Mouse (Mus musculus): ENCODE data around the gene Praf2. TPM values are rescaled to one million over a fixed set of nuclear protein-coding genes. Genes with fewer than 3 reads are reported as not detected.
A peak's percentile ranks its signal among the peaks of the same experiment; 100 is the strongest.

Gene Praf2
- polyA plus RNA-seq, 1 experiment from 2014 or later, result 139 TPM

DNA sequence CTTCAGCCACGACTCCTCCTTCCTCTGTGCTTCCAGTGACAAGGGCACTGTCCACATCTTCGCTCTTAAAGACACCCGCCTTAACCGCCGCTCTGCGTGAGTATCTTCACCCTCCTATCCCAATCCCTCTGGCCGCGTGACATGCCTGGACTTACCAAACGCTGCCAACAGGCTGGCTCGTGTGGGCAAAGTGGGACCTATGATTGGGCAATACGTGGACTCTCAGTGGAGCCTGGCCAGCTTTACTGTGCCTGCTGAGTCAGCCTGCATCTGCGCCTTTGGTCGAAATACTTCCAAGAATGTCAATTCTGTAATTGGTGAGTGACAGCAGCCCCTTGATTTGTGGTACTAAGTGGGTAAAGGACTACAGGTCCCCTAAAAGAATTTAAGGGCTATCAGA is 1.1 kb upstream of the Praf2 start:
- Histone ChIP-seq H3K27ac (ENCODE audit: low read length) (no peak overlapping the region), H3K9me3 (replicated peaks; ENCODE audit: control insufficient read depth, low read length, poor library complexity, severe bottlenecking) (no peaks in the 10 kb centered on the region), H3K4me2 (ENCODE audit: low read length) (no peak overlapping the region), H3K4me3 (ENCODE audit: low read depth, low read length) (no peak overlapping the region), H3K36me3 (ENCODE audit: control insufficient read depth, insufficient read depth, low read length) (no peaks in the 10 kb centered on the region), H3K4me1 (ENCODE audit: control insufficient read depth, insufficient read depth, low read length) (peaks cover 12% of the 10 kb centered on the region), H3K9ac (ENCODE audit: low read depth, low read length) (no peak overlapping the region), H3K27me3 (ENCODE audit: control insufficient read depth, insufficient read depth, low read depth, low read length) (no peaks in the 10 kb centered on the region)
- no peak for ATAC-seq
- WGBS, result 91% methylated on average over 13 of the region's 13 CpGs

DNA sequence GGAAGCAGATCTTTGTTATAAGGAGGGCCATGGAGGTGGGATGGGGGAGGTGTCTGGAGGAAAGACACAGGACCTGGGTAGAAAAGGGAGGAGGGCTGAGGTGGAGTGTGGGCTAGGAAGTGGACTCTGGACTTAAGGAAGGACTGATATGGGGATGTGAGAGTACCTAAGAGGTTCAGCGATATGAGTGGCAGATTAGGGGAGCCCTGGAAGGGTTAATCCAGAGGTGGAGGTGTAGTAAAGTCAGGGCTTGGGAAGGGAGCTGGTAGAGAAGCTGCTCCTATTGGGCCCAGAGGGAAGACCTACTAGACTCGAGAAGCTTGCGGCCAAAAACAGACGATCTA is 655 bp downstream of the Praf2 start:
- WGBS, result 28% methylated on average over 4 of the region's 4 CpGs
- no peaks in the 10 kb centered on the region for H3K27me3 ChIP-seq (ENCODE audit: control insufficient read depth, insufficient read depth, low read depth, low read length)
- H3K9me3 ChIP-seq (replicated peaks; ENCODE audit: control insufficient read depth, low read length, poor library complexity, severe bottlenecking), result no peaks in the 10 kb centered on the region
- H3K4me2 ChIP-seq (ENCODE audit: low read length), result peak overlapping the region; percentile 55
- H3K4me3 ChIP-seq (ENCODE audit: low read depth, low read length), result peak overlapping the region; percentile 49
- H3K27ac ChIP-seq (ENCODE audit: low read length), result peak overlapping the region; percentile 75
- H3K4me1 ChIP-seq (ENCODE audit: control insufficient read depth, insufficient read depth, low read length), result peaks cover 6% of the 10 kb centered on the region; the same call in 1 of the 2 replicates
- no peak; the same call in 1 of the 2 replicates for ATAC-seq
- no peaks in the 10 kb centered on the region for H3K36me3 ChIP-seq (ENCODE audit: control insufficient read depth, insufficient read depth, low read length)
- peak overlapping the region; percentile 65 for H3K9ac ChIP-seq (ENCODE audit: low read depth, low read length)

DNA sequence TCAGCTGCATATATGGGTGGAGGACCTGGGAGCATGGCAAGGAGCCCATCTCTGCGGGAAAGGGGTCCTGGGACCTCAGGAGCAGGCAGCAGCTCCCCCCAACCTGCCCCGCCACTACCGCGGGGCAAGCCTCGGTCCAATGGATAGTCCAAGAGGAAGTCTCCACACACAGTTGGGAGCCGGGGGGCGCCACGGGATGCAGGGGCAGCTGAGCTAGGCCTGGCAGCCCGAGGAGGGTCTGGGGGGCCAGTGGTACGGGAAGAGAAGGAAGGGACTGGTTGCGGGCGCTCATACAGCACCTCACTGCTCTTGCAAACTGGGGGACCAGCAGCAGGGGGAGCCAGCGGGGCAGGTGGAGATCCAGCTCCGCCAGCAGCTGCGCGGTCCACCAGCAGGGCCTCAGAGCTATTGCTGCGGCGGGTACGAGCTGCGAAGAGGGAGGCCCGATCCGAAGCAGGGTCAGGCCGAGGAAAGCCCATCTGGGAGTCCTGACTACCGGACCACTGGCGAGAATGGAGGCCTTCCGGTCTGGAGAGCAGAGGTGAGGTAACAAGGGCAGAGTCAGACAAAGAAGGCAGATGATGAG is 5.4 kb downstream of the Praf2 start:
- WGBS, result 29% methylated on average over 19 of the region's 26 CpGs

DNA sequence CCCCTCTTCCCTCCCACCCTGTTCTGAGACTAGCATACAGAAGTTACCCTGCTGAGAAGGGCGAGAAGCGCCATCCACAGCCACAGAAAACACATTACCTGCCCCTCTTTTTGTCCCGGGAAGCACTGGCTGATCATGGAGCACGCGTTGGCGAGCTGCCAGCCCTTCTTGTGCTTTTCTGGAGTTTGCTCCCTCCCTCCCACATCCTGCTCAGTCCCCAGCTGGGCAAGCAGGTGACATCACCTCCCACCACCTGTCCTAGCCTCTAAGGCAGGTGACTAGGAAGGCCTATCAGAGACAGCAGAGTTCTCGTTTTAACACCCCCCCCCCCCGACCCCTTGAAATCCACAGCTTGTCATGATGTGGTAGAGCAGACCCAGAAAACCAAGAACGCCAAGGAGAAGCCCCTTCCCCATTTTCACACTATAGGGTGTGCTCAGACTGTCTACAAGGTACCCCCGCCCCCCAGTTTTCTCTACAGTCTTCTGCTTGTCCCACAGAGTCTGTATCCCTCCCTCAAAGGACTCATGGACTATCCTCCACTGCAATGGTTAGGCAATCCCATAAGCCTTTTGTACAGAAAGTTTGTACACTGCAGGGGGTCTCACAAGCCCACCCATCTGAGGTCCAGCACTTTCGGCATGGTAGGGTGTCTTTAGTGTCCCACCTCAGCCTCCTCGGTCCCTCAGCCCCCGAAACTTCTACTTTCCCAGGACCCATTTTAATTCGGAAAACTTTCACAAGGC is 11.3 kb downstream of the Praf2 start:
- no peak for ATAC-seq

More for the DNA sequence above, 5.4 kb downstream of the Praf2 start:
- Histone ChIP-seq H3K9me3 (replicated peaks; ENCODE audit: control insufficient read depth, low read length, poor library complexity, severe bottlenecking) (no peaks in the 10 kb centered on the region), H3K9ac (ENCODE audit: low read depth, low read length) (peak overlapping the region; percentile 27; the same call in 1 of the 2 replicates), H3K36me3 (ENCODE audit: control insufficient read depth, insufficient read depth, low read length) (peaks cover 15% of the 10 kb centered on the region), H3K4me1 (ENCODE audit: control insufficient read depth, insufficient read depth, low read length) (peaks cover 3% of the 10 kb centered on the region; the same call in 1 of the 2 replicates), H3K27me3 (ENCODE audit: control insufficient read depth, insufficient read depth, low read depth, low read length) (no peaks in the 10 kb centered on the region), H3K27ac (ENCODE audit: low read length) (no peak overlapping the region), H3K4me3 (ENCODE audit: low read depth, low read length) (no peak overlapping the region), H3K4me2 (ENCODE audit: low read length) (no peak overlapping the region)
- ATAC-seq, result no peak

DNA sequence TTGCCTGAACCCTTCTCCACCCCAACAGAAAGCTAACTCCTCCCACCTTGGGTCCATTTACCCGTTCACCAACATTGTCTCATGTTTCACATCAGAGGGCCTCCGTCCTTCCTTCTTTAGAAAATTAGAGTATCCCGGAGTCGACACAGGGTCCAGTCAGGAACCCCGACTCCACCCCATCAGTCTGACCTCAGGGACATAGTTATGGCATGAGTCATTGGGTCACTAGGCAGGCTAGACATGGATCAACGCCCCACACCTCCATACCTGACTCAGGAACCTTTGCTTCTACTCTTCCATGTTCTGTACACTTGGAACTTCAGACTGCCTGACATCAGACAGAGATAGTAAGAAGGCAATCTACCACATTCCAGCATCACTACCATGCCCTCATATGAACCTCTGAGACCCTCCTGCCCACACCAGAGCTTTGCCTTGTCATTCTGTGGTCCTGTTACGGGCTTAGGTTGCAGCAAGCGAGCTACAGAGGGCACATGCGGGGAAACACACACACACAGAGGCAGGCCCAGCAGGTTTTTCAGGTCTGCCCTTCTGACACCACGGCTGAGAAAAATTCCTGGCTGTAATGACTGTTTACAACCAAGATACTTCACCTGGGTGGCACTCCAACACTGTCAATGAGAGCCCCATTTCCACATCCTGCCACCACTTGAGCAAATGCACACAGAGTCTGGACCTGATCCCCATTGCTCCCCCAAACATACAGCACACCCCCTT is 12.0 kb downstream of the Praf2 start:
- no peak for ATAC-seq
- 80% methylated on average over 10 of the region's 10 CpGs for WGBS

More for the DNA sequence above, 11.3 kb downstream of the Praf2 start:
- Histone ChIP-seq H3K9me3 (replicated peaks; ENCODE audit: control insufficient read depth, low read length, poor library complexity, severe bottlenecking) (no peaks in the 10 kb centered on the region), H3K36me3 (ENCODE audit: control insufficient read depth, insufficient read depth, low read length) (peaks cover 15% of the 10 kb centered on the region), H3K9ac (ENCODE audit: low read depth, low read length) (no peak overlapping the region), H3K27me3 (ENCODE audit: control insufficient read depth, insufficient read depth, low read depth, low read length) (no peaks in the 10 kb centered on the region), H3K27ac (ENCODE audit: low read length) (no peak overlapping the region), H3K4me2 (ENCODE audit: low read length) (no peak overlapping the region), H3K4me1 (ENCODE audit: control insufficient read depth, insufficient read depth, low read length) (no peaks in the 10 kb centered on the region), H3K4me3 (ENCODE audit: low read depth, low read length) (no peak overlapping the region)
- 74% methylated on average over 13 of the region's 14 CpGs for WGBS

GRCm38 (mm10) chrX:7741103-7741502 is 12.9 kb downstream of the Praf2 start:
- Histone ChIP-seq H3K9me3 (replicated peaks; ENCODE audit: control insufficient read depth, low read length, poor library complexity, severe bottlenecking) (no peaks in the 10 kb centered on the region), H3K4me1 (ENCODE audit: control insufficient read depth, insufficient read depth, low read length) (no peaks in the 10 kb centered on the region), H3K27me3 (ENCODE audit: control insufficient read depth, insufficient read depth, low read depth, low read length) (no peaks in the 10 kb centered on the region), H3K4me2 (ENCODE audit: low read length) (no peak overlapping the region), H3K36me3 (ENCODE audit: control insufficient read depth, insufficient read depth, low read length) (peaks cover 15% of the 10 kb centered on the region), H3K27ac (ENCODE audit: low read length) (no peak overlapping the region), H3K4me3 (ENCODE audit: low read depth, low read length) (no peak overlapping the region), H3K9ac (ENCODE audit: low read depth, low read length) (no peak overlapping the region)
- ATAC-seq, result no peak
- 76% methylated on average over 5 of the region's 5 CpGs for WGBS

More for the DNA sequence above, 12.0 kb downstream of the Praf2 start:
- Histone ChIP-seq H3K4me2 (ENCODE audit: low read length) (no peak overlapping the region), H3K27ac (ENCODE audit: low read length) (no peak overlapping the region), H3K4me1 (ENCODE audit: control insufficient read depth, insufficient read depth, low read length) (no peaks in the 10 kb centered on the region), H3K36me3 (ENCODE audit: control insufficient read depth, insufficient read depth, low read length) (peaks cover 15% of the 10 kb centered on the region), H3K9me3 (replicated peaks; ENCODE audit: control insufficient read depth, low read length, poor library complexity, severe bottlenecking) (no peaks in the 10 kb centered on the region), H3K27me3 (ENCODE audit: control insufficient read depth, insufficient read depth, low read depth, low read length) (no peaks in the 10 kb centered on the region), H3K4me3 (ENCODE audit: low read depth, low read length) (no peak overlapping the region), H3K9ac (ENCODE audit: low read depth, low read length) (no peak overlapping the region)

DNA sequence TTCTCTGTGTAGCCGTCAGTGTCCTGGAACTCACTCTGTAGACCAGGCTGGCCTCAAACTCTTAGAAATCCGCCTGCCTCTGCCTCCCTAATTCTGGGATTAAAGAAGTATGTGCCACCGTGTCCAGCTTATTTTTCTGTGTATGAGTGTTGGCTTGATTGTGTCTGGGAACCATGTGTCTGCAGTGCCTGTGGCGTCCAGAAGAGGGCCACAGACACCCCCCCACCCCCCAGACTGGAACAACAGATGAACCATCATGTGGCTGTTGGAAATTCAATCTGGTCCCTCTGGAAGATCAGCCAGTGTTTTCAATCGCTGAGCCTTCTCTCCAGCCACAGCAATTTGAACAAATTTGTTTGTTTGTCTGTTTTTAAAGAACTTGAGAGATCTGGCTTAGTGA is 15.2 kb downstream of the Praf2 start:
- no peak overlapping the region for H3K9ac ChIP-seq (ENCODE audit: low read depth, low read length)
- no peaks in the 10 kb centered on the region for H3K36me3 ChIP-seq (ENCODE audit: control insufficient read depth, insufficient read depth, low read length)
- H3K4me1 ChIP-seq (ENCODE audit: control insufficient read depth, insufficient read depth, low read length), result no peaks in the 10 kb centered on the region
- no peak overlapping the region for H3K4me2 ChIP-seq (ENCODE audit: low read length)
- H3K27me3 ChIP-seq (ENCODE audit: control insufficient read depth, insufficient read depth, low read depth, low read length), result no peaks in the 10 kb centered on the region
- H3K27ac ChIP-seq (ENCODE audit: low read length), result no peak overlapping the region
- 59% methylated on average over 5 of the region's 5 CpGs for WGBS
- no peak overlapping the region for H3K4me3 ChIP-seq (ENCODE audit: low read depth, low read length)
- ATAC-seq, result no peak
- no peaks in the 10 kb centered on the region for H3K9me3 ChIP-seq (replicated peaks; ENCODE audit: control insufficient read depth, low read length, poor library complexity, severe bottlenecking)

GRCm38 (mm10) chrX:7744940-7745339 is 16.7 kb downstream of the Praf2 start:
- Histone ChIP-seq H3K4me1 (ENCODE audit: control insufficient read depth, insufficient read depth, low read length) (peaks cover 7% of the 10 kb centered on the region), H3K4me3 (ENCODE audit: low read depth, low read length) (no peak overlapping the region), H3K4me2 (ENCODE audit: low read length) (no peak overlapping the region), H3K36me3 (ENCODE audit: control insufficient read depth, insufficient read depth, low read length) (no peaks in the 10 kb centered on the region), H3K9ac (ENCODE audit: low read depth, low read length) (no peak overlapping the region), H3K9me3 (replicated peaks; ENCODE audit: control insufficient read depth, low read length, poor library complexity, severe bottlenecking) (no peaks in the 10 kb centered on the region), H3K27ac (ENCODE audit: low read length) (no peak overlapping the region), H3K27me3 (ENCODE audit: control insufficient read depth, insufficient read depth, low read depth, low read length) (no peaks in the 10 kb centered on the region)
- WGBS, result 57% methylated on average over 1 of the region's 1 CpGs
- ATAC-seq, result no peak

DNA sequence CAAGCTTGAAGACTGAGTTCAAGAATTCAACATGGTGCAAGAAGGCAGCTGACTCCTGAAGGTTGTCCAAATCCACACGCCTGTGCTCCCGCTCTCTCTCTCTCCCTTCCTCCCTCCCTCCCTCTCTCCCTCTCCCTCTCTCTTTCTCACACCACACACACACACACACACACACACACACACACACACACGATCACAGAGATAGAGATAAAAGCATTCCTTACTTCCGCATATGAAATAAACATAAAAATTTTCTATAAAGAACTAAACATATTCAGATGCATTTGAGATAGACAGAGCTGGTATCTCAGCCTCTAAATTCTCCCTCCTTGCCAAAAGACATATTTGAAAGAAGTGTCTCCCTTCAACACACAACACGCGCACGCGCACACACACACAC is 17.2 kb downstream of the Praf2 start:
- Histone ChIP-seq H3K4me3 (ENCODE audit: low read depth, low read length) (no peak overlapping the region), H3K4me2 (ENCODE audit: low read length) (no peak overlapping the region), H3K9me3 (replicated peaks; ENCODE audit: control insufficient read depth, low read length, poor library complexity, severe bottlenecking) (no peaks in the 10 kb centered on the region), H3K4me1 (ENCODE audit: control insufficient read depth, insufficient read depth, low read length) (peaks cover 7% of the 10 kb centered on the region), H3K27ac (ENCODE audit: low read length) (no peak overlapping the region), H3K36me3 (ENCODE audit: control insufficient read depth, insufficient read depth, low read length) (no peaks in the 10 kb centered on the region), H3K9ac (ENCODE audit: low read depth, low read length) (no peak overlapping the region), H3K27me3 (ENCODE audit: control insufficient read depth, insufficient read depth, low read depth, low read length) (no peaks in the 10 kb centered on the region)
- no peak for ATAC-seq
- WGBS, result 91% methylated on average over 8 of the region's 8 CpGs

Data from midbrain, embryonic 16.5 days (tissue).